Mouse (Mus musculus): Measurements from ENCODE around the gene Cops7b.
A peak's percentile ranks its signal among the peaks of the same experiment; 100 is the strongest.

Cops7b gene

DNA sequence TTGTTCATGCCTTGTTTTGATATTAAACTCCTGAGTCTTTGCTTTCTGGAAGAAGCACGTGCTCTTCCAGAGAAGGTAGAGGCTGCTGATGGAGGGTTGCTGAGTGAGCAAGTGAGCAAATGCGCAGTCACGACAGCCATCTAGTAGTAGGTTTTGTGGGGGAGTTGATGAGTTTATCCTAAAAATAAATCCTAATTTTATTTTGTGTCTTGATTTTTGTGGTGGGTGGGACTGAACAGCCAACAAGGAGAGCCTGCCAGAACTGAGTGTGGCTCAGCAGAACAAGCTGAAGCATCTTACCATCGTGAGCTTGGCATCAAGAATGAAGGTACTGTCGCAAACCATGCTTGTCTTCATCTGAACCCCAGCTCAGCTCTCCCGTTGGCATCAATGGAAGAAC, 13.8 kb downstream of the Cops7b start:
- DNase-seq (ENCODE audit: low read depth, low spot score) = no peak

DNA sequence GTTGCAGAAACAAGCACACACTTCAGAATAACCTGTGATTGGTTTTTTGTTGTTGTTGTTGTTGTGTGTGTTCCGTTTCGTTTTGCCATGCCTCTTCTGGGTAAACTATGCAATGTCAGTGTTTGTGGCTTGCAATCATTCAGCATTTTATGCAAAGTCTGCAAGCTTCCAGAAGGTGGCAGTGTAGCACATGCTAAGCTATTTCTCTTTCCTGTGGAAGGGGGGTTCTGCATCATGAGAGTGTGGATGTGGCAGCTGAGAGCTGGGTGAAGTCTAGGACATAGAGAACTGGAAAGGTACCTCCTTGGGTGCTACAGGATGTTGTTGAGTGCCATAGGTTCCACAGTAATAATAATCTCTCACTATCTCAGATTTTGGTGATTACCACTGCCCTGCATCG, 15.8 kb downstream of the Cops7b start:
- DNase-seq (ENCODE audit: low read depth, low spot score) = peak; percentile 52

DNA sequence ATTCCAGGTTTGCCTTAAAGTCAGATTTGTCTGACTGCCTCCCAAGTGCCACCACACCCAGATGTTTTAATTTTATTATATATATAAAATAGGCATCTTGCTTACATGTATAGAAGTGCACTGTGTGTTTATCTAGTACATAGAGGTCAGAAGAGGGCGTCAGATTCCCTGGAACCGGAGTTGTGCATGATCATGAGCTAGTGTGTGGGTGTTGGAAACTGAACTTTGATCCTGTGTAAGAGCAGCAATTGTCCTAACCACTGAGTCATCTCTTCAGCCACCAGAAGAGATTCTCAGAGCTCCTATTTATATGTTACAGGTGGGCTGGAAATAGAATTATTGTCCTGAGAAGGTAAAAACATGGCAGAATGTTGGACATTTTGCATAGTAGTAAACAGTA, 17.4 kb downstream of the Cops7b start:
- DNase-seq (ENCODE audit: low read depth, low spot score) = no peak

DNA sequence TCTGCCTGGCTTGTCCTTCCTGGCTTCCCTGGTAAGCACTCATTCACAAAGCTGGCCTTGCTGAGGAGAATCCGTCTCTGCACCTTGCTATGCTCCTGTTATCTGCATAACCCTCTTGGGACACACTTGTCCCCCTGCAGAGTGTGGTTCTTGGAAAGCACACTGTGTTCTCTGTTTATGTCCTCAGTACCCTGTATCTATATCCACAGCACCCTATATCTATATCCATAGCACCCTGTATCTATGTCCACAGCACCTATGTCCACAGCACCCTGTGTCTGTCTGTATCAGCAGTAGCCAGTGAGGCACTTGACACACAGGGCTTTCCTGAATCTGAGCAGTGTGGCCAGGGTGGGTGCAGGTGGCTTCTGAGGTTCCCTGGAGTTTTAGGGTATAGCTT, 28.2 kb downstream of the Cops7b start:
- no peak for DNase-seq (ENCODE audit: low read depth, low spot score)

DNA sequence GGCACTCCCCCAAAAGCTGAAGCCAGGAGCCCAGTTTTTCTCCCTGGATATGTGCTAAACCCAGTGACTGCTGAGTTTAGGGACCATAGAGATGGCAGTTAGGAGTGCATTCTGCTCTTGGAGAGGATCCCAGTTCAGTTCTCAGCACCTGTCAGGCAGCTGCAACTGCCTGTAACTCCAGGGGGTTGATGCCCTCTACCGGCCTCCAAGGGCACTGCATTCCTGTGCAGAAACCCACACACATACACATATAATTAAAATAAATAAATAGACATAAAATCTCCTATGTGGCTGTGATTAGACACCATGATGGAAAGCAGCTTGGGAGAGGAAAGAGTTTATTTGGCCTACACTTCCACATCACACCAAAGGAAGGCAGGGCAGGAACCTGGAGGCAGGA, 29.4 kb downstream of the Cops7b start:
- DNase-seq (ENCODE audit: low read depth, low spot score) = no peak

DNA sequence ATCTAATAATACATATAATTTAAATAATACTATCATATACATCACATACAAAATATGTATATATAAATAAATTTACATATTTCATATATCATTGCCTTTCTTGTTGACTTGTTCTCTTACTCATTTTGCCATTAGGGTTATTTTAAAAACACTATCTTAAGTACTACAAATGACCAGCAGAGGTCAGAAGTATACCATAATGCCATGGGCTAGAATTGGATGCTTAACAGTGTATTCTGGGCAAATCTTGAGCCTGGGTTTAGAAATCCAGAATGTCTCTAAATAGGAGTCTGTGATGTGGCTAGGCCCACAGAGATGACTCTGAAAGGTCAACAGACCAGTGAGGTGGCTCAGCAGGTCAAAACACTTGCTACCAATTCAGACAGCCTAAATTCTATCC, 31.6 kb downstream of the Cops7b start:
- DNase-seq (ENCODE audit: low read depth, low spot score) = peak; percentile 43

DNA sequence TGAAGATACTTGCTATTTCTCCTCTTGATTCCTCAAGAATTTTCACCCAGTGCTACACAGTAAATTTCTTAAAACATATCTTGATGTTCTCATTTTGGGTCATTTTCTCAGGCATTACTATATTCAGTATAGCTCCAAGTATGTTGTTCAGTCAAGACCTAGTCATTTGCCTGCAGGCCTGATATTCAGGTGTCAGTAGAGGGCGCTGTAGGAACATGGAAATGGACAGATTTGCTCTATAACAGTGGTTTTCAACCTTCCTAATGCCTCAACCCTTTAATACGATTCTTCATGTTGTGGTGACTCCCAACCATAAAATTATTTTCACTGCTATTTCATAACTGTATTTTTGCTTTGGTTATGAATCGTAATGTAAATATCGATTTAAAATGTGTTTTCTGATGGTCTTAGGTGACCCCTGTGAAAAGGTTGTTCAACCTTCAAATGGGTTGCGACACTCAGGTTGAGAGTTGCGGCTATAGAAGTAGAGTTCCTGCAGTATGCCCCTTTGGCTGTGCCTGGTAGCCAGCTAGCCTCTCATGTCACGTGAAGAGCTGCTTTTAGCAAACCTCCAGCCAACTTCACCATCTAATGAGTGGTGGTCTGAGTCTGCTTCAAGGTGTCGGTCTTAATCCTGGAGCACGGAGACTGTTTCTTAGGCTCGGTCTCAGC, 35.9 kb downstream of the Cops7b start:
- DNase-seq (ENCODE audit: low read depth, low spot score) = peak; percentile 74

DNA sequence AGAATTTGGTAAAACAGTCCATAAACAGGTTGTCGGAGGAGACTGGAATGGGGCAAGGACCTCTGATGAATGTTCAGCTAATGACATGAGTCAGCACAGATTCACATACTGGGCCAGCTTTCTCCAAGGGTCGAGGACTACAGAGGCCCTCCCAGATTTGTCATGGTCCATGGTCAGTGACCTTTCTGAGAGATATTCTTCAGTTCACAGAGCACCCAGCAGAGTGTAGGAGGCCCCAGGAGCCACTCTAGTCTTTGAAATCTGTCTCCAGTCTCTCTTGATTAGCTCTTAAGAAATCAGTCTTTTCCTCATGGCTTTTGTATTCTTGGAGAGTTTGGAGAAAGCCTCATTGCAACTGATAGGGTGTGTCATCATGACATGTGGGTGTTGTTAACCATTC, 39.6 kb downstream of the Cops7b start:
- DNase-seq (ENCODE audit: low read depth, low spot score) = no peak

DNA sequence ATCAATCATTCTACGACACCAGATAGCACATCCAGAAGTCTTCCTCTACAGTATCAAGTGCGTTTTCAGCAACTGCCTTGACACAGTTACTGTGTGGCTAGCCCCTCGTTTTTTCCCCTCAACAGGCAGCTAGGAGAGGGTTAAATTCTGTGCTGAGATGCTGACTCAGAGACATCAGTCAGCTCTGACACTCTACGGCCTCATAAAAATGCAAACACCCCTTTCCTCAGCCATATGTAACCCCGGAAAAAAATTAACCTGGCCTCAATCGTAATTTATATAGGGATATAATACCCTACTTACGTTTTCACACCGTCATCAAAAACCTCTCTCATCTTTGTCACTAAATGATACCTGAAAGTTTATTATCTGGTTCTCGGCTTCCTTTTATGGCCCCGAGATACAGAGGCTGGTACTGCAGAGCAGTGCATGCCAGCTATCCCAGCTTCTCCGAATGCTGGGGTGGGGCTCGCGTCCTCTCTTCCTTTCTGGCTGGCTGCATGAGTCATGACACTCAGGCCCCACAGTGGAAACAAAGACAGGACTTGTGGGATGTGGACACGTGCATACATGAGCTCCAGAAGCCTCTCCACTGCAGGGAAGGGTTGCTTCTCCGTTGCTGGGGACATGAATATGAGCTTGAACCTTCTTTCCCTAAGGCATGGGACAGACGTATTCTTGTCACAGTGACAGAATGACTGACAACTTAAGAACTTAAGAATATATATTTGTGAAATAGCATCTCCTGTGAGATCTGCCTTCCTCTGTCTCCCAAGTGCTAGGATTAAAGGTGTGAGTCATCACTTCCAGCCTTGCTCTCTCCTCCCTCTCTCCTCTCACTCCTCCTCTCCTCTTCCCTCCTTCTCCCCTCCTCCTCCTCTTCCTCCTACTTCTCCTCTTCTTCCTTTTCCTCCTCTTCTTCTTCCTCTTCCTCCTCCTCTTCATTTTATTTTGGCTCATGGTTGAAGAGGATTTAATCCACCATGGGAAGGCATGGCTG, 40.6 kb downstream of the Cops7b start:
- DNase-seq (ENCODE audit: low read depth, low spot score) = no peak

DNA sequence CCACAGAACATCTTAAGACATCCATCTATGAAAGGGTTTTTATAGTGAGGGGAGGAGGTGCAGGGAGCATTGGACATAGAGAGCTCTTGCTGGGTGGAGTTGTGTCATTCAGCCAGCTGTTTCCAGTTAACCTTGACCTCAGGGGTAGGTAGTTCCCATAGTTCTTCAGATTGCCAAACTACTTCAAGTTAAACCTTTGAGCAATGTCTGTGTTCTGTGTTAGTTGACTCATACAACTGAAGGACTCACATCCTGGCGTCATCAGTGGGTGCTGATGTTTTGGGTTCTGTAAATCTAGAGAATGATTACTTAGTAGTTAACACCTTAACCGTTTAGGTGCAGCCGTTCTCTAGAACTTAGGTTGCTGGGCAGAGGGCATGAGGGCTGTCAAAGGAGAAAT, 45.6 kb downstream of the Cops7b start:
- DNase-seq (ENCODE audit: low read depth, low spot score) = no peak

DNA sequence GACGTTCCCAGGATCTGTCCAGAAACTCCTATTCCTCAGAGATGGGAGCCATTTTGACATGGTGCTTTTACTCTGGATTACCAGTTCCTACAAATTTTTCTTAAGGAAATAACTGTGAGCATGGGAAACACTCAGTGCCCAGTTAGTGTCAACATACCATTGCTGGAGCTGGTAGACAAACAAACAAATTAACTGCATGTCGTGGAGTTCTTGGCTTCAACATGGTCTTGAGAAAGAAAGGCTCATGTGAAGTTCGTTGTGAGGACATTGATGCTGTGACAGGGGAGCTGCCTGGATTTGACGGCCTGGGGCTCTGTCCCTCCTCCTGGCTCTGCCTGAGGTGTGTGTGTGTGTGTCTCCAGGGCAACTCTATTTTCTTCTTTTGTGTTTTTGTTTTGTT, 47.2 kb downstream of the Cops7b start:
- DNase-seq (ENCODE audit: low read depth, low spot score) = no peak

DNA sequence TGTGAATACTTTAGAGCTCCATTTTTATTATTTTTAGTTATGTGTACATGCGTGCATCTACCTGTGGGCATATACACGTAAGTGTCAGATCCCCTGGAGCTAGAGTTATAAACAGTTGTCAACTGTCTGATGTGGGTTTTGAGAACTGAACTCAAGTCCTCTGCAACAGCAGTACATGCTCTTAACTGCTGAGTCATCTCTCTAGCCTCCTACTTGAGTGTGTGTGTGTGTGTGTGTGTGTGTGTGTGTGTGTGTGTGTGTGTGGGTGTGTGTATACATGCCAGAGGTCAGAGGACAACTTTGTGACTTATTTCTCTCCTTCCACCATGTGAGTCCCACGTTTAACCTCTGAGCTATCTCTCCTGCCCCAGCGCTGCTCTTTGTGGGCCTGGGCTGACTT, 47.8 kb downstream of the Cops7b start:
- DNase-seq (ENCODE audit: low read depth, low spot score) = no peak

DNA sequence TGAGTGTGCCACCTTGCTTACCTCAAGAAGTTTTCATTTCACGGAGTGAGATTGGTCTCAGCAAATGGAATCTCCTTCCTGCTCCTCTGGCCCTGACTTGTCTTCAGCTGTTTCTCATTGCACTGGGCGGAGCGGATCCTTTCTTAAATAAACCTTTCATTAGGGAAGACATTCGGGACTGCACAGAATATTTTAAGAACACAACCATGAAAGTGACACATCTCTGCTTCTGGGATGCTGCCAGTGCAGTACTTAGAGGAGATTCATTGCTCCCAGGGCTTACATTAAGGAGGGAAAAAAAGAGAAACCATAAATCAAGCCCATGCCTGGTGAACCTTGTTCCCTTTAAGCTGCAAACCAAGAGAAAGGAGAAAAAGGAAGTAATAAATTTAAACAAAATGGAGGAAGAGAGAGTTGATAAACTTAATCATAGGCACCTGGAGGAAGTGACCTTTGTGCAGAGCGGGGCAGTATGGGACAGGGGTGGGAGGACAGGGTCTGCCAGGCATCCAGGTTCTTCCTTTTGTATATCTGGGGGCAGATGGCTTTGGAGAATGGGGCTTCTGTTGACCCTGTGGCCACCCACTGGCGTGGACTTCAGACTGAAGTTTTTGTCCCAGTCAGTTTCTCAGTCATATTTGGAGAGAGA, 50.2 kb downstream of the Cops7b start:
- DNase-seq (ENCODE audit: low read depth, low spot score) = peak; percentile 37

DNA sequence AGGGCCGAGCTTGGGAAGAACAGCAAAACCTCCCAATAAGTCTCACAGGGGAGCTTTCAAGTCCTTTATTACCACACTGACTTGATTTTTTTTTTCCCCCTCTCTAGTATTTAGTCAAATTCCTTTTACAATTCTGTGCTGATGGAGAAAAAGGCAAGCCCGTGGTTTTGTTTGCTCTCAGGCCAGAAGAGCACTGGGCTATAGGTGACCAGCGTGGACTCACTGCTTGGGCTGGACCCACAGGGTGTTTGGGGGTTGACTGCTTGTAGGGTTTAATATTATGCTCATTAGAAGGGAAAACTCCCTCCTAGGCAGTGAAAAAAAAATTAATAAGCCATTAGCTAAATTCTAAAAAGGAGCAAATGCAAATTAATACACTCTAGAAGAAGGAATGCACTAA, 50.7 kb downstream of the Cops7b start:
- no peak for DNase-seq (ENCODE audit: low read depth, low spot score)

DNA sequence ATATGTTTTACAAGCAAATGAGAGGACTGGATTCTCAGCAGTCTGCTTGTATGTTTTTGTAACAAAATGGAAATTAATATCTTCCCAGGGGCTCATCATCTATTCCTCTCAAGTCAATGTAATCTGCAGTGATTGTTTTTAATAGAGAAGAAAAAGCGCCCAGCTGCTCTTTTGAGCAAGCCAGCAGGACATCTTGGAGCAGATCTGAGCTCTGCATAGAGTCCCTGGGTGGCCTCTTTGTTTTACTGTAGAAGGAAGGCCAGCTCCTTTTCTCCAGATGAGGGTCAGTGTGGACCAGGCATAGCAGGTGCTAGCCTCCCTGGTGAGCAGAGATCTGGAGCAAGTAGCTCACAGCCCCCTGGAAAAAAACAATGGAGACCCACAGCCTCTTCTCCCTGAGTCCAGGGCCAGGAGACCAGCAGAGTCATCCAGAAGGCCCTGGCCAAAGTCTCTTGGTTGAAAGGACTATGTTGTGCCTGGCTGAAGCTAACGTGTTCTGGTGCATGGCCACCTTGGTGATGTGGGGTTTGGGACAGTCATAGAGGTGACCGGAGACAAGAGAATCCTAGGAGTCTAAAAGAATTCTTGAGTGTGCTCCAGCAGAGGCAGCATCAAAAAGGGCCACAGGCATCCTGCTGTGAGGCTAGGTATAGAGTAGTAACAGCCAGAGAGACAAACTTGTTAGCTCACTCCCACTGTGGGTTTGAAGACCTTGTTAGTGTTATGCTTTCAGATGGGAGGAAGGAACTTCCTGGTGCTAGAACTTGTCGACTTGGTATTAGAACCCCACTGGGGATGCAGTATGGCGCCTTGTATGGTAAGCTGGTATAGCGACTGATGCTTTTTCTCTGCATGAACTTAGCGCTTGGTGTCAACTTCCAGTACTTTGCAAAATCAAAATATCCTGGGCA, 51.4 kb downstream of the Cops7b start:
- no peak for DNase-seq (ENCODE audit: low read depth, low spot score)

DNA sequence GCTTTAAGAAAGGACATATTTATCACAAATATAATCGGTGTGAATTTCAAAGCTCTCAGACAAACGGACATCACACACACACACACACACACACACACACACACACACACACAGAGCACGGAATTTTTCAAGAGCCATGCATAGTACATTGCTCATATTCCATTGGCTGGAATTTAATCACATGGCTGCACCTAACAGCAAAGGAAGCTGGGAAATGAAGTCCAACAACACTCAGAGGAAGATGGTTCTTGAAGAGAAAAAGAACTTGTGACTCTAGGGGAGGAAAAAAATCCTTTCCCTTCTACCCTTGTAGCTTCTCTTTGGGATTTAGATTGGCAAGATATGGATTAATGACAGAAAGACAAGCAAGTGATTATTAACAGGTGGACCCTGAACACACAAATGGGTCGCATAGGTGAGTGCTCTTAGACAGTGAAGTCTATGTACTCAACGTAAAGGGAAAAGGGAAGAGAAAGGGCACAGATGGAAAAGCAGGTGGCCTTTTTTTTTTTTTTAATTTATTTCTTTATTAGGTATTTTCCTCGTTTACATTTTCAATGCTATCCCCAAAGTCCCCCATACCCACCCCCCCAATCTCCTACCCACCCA, 52.2 kb downstream of the Cops7b start:
- no peak for DNase-seq (ENCODE audit: low read depth, low spot score)

DNA sequence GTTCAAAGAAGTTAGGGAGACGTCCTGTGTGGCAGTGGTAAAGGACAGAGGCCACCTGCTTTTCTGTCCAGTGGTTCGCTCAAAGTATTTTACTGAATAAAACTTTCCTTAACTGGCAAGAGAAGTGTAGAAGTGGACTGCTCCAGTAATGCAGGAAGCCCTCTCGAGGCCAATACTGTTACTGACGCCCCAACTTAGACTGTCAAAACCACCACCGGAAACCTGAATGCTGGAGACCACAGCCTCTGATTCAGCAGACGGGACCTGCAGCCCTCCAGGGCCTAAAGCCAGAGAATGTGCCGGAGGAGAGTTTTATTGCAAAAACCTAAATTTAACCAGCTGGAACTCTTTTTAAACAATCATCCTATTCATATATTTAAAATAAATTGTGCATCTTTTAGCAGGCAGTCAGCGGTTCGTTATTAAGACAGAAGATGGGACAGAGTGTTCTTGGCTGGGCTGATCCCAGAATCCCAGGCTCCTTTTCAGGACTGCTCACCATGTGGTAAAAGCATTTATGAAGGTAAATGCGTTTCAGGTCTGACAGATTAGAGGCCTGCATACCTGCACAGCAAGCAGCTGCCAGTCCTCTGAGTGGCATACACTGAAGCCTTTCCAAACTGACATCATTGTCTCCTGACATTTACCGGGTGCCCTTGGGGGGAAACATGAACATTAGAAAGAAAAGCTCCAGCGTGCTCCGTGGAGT, 60.6 kb downstream of the Cops7b start:
- DNase-seq (ENCODE audit: low read depth, low spot score) = no peak

DNA sequence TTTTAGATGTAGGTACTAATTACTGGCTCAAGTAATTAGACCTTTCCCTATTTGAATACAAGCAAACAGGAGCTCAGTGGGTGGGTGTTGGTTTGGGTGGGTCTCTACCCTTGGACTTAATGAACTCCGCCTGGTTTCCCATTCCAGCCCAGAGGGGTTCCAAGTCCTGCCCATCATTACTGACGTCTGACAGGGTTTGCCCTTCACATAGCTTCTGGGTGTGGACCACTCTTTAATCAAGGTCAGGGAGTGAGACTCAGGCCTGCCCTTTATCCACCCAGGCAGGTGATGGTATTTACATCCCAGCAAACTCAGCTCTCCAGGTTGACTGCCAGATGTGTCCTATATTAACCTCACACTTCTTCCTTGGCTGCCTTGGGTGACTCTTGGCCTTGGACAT, 64.8 kb downstream of the Cops7b start:
- no peak for DNase-seq (ENCODE audit: low read depth, low spot score)

DNA sequence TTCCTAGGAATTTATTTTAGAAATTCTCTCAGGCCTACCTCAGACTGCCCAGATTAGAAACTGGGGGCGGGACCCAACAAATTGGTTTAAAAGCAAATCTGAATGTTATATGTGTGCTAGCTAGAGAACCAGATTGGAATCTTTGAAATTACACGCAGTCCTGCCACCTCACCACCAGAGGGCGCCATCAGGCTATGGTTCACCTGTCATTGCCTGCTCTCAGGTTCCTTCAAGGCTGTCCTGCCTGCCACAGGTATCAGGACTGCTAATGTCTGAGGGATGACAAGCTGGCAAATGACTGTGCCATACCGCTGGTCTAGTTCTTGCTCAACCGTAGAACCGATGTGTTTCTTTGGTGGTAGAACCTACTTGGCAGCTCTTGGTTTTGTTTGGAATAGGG, 67.6 kb downstream of the Cops7b start:
- peak; percentile 67 for DNase-seq (ENCODE audit: low read depth, low spot score)

DNA sequence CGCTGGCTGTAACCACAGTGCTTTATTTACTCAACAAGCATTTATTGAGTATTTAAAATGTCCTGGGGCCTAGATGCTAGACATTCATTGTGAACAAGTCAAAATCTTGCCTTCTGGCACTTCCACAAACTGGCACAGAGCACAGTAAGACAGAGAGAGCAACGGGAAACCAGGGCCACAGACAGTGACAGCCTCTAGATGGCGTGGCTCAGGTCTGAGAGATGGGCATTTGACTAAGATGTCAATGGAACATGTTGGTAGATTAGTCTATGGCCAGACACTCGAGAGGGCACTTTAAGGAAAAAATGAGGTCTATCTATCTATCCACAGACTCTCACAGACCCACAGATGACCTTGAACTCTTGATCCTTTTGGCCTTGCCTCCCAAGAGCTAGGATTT, 70.0 kb downstream of the Cops7b start:
- peak; percentile 33 for DNase-seq (ENCODE audit: low read depth, low spot score)
